Mouse (Mus musculus) hindbrain, postnatal 0 days (tissue): ENCODE data around the gene Kif28. TPM values are rescaled to one million over a fixed set of nuclear protein-coding genes. Genes with fewer than 3 reads are reported as not detected.
"Not testable (repeated sequence)": the region's sequence is repeated elsewhere in the genome, so short reads cannot be mapped to it uniquely, and the experiment has no call there.

Source experiments
- ATAC-seq: fragments of 200-750 bp; cut with Nextera tagmentation; 2 replicates; pipeline ENCODE4 v1.8.0; 2017; ENCODE audit warnings: mild to moderate bottlenecking, moderate TSS enrichment, moderate library complexity
- DNase-seq: peaks from one replicate; pipeline ENCODE4 v3.0.0-alpha.2; 2015; ENCODE audit warnings: low spot score
- H3K27ac ChIP-seq: fragments of 300-500 bp; sonication (generic); 2 replicates; pipeline ENCODE4 v1.5.1; 2014; ENCODE audit warnings: mild to moderate bottlenecking
- H3K27me3 ChIP-seq: fragments of 300-500 bp; sonication (generic); 2 replicates; pipeline ENCODE4 v1.6.1; 2014; ENCODE audit warnings: low read length, mixed read lengths; ENCODE audit not compliant: insufficient read depth
- H3K36me3 ChIP-seq: fragments of 300-500 bp; sonication (generic); 2 replicates; pipeline ENCODE4 v1.6.1; 2014; ENCODE audit warnings: low read length, mixed read lengths; ENCODE audit not compliant: insufficient read depth
- H3K4me1 ChIP-seq: fragments of 300-500 bp; sonication (generic); 2 replicates; pipeline ENCODE4 v1.6.1; 2014; ENCODE audit warnings: antibody characterized with exemption, low read length, mixed read lengths; ENCODE audit not compliant: insufficient read depth
- H3K4me2 ChIP-seq: fragments of 300-500 bp; sonication (generic); 2 replicates; pipeline ENCODE4 v1.6.1; 2014; ENCODE audit warnings: low read depth, mild to moderate bottlenecking, low read length, moderate library complexity, mixed read lengths
- H3K4me3 ChIP-seq: fragments of 300-500 bp; sonication (generic); 2 replicates; pipeline ENCODE4 v1.5.1; 2014; ENCODE audit warnings: low read length
- H3K9ac ChIP-seq: fragments of 300-500 bp; sonication (generic); replicated peaks from 2 replicates; pipeline ENCODE4 v1.6.1; 2014; ENCODE audit warnings: mild to moderate bottlenecking, low read length, moderate library complexity, mixed read lengths
- H3K9me3 ChIP-seq: fragments of 300-500 bp; sonication (generic); 2 replicates; pipeline ENCODE4 v1.6.1; 2016; ENCODE audit warnings: low read length, mixed read lengths
- CTCF ChIP-seq: IDR thresholded peaks from 2 replicates; pipeline ENCODE4 v1.5.1; 2016; ENCODE audit warnings: antibody characterized with exemption, control low read depth, low read depth
- WGBS: fragments of 180-500 bp; shearing (Covaris S2); extraction: QIAGEN DNeasy Blood & Tissue Kit; methylation state at CpG from one replicate; pipeline ENCODE4 v1.1.7; 2014; 5-methylcytosine and 5-hydroxymethylcytosine counted together
- polyA plus RNA-seq: library from polyadenylated mRNA; unstranded; fragments of >200 nt; fragmentation: Nextera tagmentation; extraction: Ambion mirVana; gene quantifications from 2 replicates; pipeline ENCODE4 v1.2.1, GENCODE M21; 2015
- total RNA-seq: library from RNA; depleted of rRNA; stranded (reverse); fragments of >200 nt; gene quantifications from 2 replicates; pipeline ENCODE4 v1.2.3, GENCODE M21; 2014

The Kif28 gene
- total and polyA plus RNA-seq, 2 experiments from 2014 or later: 0.06 TPM; not detected in 1

- Histone ChIP-seq H3K4me3 (no peak overlapping the region), H3K9me3 (no peaks in the 10 kb centered on the region), H3K4me2 (no peak overlapping the region), H3K4me1 (no peaks in the 10 kb centered on the region), H3K36me3 (no peaks in the 10 kb centered on the region), H3K27ac (no peak overlapping the region), H3K9ac (no peak overlapping the region), H3K27me3 (no peaks in the 10 kb centered on the region)
- 83% methylated on average over 3 of the region's 3 CpGs for WGBS
- ATAC-seq: no peak
- TF ChIP-seq CTCF: no peak
- no peak for DNase-seq
Measured at GRCm38 (mm10) chr1:179731391-179731790, 13.7 kb downstream of the Kif28 start.

GRCm38 (mm10) chr1:179728661-179729060 is 16.4 kb downstream of the Kif28 start:
- 89% methylated on average over 10 of the region's 10 CpGs for WGBS
- no peak overlapping the region for H3K4me3 ChIP-seq
- H3K27me3 ChIP-seq: no peaks in the 10 kb centered on the region
- TF ChIP-seq CTCF: no peak
- no peaks in the 10 kb centered on the region for H3K36me3 ChIP-seq
- H3K4me1 ChIP-seq: no peaks in the 10 kb centered on the region
- no peaks in the 10 kb centered on the region for H3K9me3 ChIP-seq
- ATAC-seq (no peak), DNase-seq (no peak)
- no peak overlapping the region for H3K4me2 ChIP-seq
- H3K9ac ChIP-seq: no peak overlapping the region
- no peak overlapping the region for H3K27ac ChIP-seq

- H3K9ac ChIP-seq: no peak overlapping the region
- DNase-seq: no peak
- ATAC-seq: no peak
- no peaks in the 10 kb centered on the region for H3K4me1 ChIP-seq
- no peak overlapping the region for H3K27ac ChIP-seq
- H3K9me3 ChIP-seq: no peaks in the 10 kb centered on the region
- H3K4me2 ChIP-seq: no peak overlapping the region
- TF ChIP-seq CTCF: no peak
- 77% methylated on average over 8 of the region's 8 CpGs for WGBS
- H3K4me3 ChIP-seq: no peak overlapping the region
- H3K36me3 ChIP-seq: no peaks in the 10 kb centered on the region
- H3K27me3 ChIP-seq: no peaks in the 10 kb centered on the region
Measured at GRCm38 (mm10) chr1:179722811-179723469, 22.1 kb downstream of the Kif28 start.

- Histone ChIP-seq H3K4me2 (no peak overlapping the region), H3K9me3 (no peaks in the 10 kb centered on the region), H3K9ac (no peak overlapping the region), H3K36me3 (no peaks in the 10 kb centered on the region), H3K27me3 (no peaks in the 10 kb centered on the region), H3K27ac (no peak overlapping the region), H3K4me3 (no peak overlapping the region), H3K4me1 (no peaks in the 10 kb centered on the region)
- no peak for TF ChIP-seq CTCF
- ATAC-seq: no peak
- DNase-seq: no peak
- WGBS: 94% methylated on average over 4 of the region's 4 CpGs
Measured at GRCm38 (mm10) chr1:179715786-179716185, 29.3 kb downstream of the Kif28 start.

- not testable (repeated sequence) for H3K4me2 ChIP-seq, H3K4me3 ChIP-seq, DNase-seq, H3K27me3 ChIP-seq, H3K36me3 ChIP-seq, H3K4me1 ChIP-seq, H3K27ac ChIP-seq, ATAC-seq, H3K9me3 ChIP-seq, H3K9ac ChIP-seq
- WGBS: 86% methylated on average over 4 of the region's 4 CpGs
Measured at GRCm38 (mm10) chr1:179715289-179715688, 29.8 kb downstream of the Kif28 start.

- Histone ChIP-seq H3K4me1 (no peaks in the 10 kb centered on the region), H3K4me3 (no peak overlapping the region), H3K27me3 (no peaks in the 10 kb centered on the region), H3K36me3 (no peaks in the 10 kb centered on the region), H3K4me2 (no peak overlapping the region), H3K27ac (no peak overlapping the region), H3K9ac (no peak overlapping the region), H3K9me3 (no peaks in the 10 kb centered on the region)
- WGBS: 91% methylated on average over 3 of the region's 3 CpGs
- ATAC-seq (no peak), DNase-seq (no peak)
- no peak for TF ChIP-seq CTCF
Measured at GRCm38 (mm10) chr1:179713367-179713766, 31.7 kb downstream of the Kif28 start.

GRCm38 (mm10) chr1:179712658-179713057 is 32.4 kb downstream of the Kif28 start:
- Histone ChIP-seq H3K9ac (no peak overlapping the region), H3K9me3 (no peaks in the 10 kb centered on the region), H3K27me3 (no peaks in the 10 kb centered on the region), H3K4me3 (no peak overlapping the region), H3K4me2 (no peak overlapping the region), H3K4me1 (no peaks in the 10 kb centered on the region), H3K36me3 (no peaks in the 10 kb centered on the region), H3K27ac (no peak overlapping the region)
- DNase-seq: no peak
- ATAC-seq: no peak
- no peak for TF ChIP-seq CTCF
- WGBS: 86% methylated on average over 7 of the region's 7 CpGs
